Mouse (Mus musculus) midbrain, embryonic 15.5 days (tissue): ENCODE results near the gene Sh3kbp1. TPM values are rescaled to one million over a fixed set of nuclear protein-coding genes. Genes with fewer than 3 reads are reported as not detected.
A peak's percentile ranks its signal among the peaks of the same experiment; 100 is the strongest.

ENCODE experiments used
- ATAC-seq: fragments of 200-750 bp; cut with Nextera tagmentation; replicated peaks from 2 replicates; pipeline ENCODE4 v1.8.0; 2017; ENCODE audit warnings: moderate TSS enrichment
- H3K27ac ChIP-seq: fragments of 300-500 bp; sonication (generic); 2 replicates; pipeline ENCODE4 v1.5.1; 2015; ENCODE audit warnings: mild to moderate bottlenecking, inconsistent platforms
- H3K27me3 ChIP-seq: fragments of 300-500 bp; sonication (generic); replicated peaks from 2 replicates; pipeline ENCODE4 v1.6.1; 2015; ENCODE audit warnings: inconsistent platforms
- H3K36me3 ChIP-seq: fragments of 300-500 bp; sonication (generic); replicated peaks from 2 replicates; pipeline ENCODE4 v1.6.1; 2015; ENCODE audit warnings: inconsistent platforms
- H3K4me1 ChIP-seq: fragments of 300-500 bp; sonication (generic); 2 replicates; pipeline ENCODE4 v1.6.1; 2015; ENCODE audit warnings: inconsistent platforms
- H3K4me2 ChIP-seq: fragments of 300-500 bp; sonication (generic); 2 replicates; pipeline ENCODE4 v1.6.1; 2015; ENCODE audit warnings: inconsistent platforms, mild to moderate bottlenecking, moderate library complexity
- H3K4me3 ChIP-seq: fragments of 300-500 bp; sonication (generic); 2 replicates; pipeline ENCODE4 v1.5.1; 2015; ENCODE audit warnings: mild to moderate bottlenecking, inconsistent platforms
- H3K9ac ChIP-seq: fragments of 300-500 bp; sonication (generic); 2 replicates; pipeline ENCODE4 v1.6.1; 2015; ENCODE audit warnings: mild to moderate bottlenecking, inconsistent platforms
- H3K9me3 ChIP-seq: fragments of 300-500 bp; sonication (generic); 2 replicates; pipeline ENCODE4 v1.6.1; 2016; ENCODE audit warnings: inconsistent platforms
- WGBS: fragments of 180-500 bp; shearing (Covaris S2); methylation state at CpG from one replicate; pipeline ENCODE4 v1.1.7; 2015; ENCODE audit warnings: mixed read lengths; 5-methylcytosine and 5-hydroxymethylcytosine counted together
- polyA plus RNA-seq: library from polyadenylated mRNA; unstranded; fragments of >200 nt; fragmentation: Nextera tagmentation; extraction: Ambion mirVana; gene quantifications from 2 replicates; pipeline ENCODE4 v1.2.1, GENCODE M21; 2015

Gene Sh3kbp1
- polyA plus RNA-seq, 1 experiment from 2014 or later = 44.5 TPM

- 80% methylated on average over 2 of the region's 2 CpGs for WGBS
- Histone ChIP-seq H3K4me2 (no peak overlapping the region), H3K4me1 (no peaks in the 10 kb centered on the region), H3K27ac (no peak overlapping the region), H3K27me3 (no peaks in the 10 kb centered on the region; the same call in 1 of the 2 replicates), H3K9me3 (no peaks in the 10 kb centered on the region), H3K36me3 (no peaks in the 10 kb centered on the region), H3K9ac (no peak overlapping the region), H3K4me3 (no peak overlapping the region)
- no peak for ATAC-seq
These were observed 190.4 kb downstream of the Sh3kbp1 start for GRCm38 (mm10) chrX:159817508-159817907.

DNA sequence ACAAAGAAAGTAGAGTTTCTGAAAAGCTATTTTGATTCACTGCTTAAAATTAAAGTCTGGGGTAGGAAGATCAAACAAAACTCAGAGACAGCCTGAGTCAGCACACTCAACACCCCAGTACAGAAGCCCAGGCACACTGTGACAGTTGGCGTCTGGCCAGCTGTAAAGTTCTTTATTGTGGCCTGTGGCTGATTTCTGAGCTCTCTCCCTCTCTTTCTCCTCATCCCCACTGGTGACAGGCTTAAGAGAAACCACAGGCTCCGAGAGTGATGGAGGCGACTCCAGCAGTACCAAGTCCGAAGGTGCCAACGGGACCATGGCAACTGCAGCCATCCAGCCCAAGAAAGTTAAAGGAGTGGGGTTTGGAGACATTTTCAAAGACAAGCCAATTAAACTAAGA is 201.1 kb downstream of the Sh3kbp1 start:
- no peak overlapping the region for H3K9ac ChIP-seq
- H3K4me2 ChIP-seq = no peak overlapping the region
- no peaks in the 10 kb centered on the region for H3K36me3 ChIP-seq
- WGBS = 66% methylated on average over 5 of the region's 5 CpGs
- no peaks in the 10 kb centered on the region for H3K4me1 ChIP-seq
- peak; percentile 64; the same call in 1 of the 2 replicates for ATAC-seq
- H3K4me3 ChIP-seq = no peak overlapping the region
- no peak overlapping the region for H3K27ac ChIP-seq
- no peaks in the 10 kb centered on the region for H3K9me3 ChIP-seq
- H3K27me3 ChIP-seq = no peaks in the 10 kb centered on the region; the same call in 1 of the 2 replicates

DNA sequence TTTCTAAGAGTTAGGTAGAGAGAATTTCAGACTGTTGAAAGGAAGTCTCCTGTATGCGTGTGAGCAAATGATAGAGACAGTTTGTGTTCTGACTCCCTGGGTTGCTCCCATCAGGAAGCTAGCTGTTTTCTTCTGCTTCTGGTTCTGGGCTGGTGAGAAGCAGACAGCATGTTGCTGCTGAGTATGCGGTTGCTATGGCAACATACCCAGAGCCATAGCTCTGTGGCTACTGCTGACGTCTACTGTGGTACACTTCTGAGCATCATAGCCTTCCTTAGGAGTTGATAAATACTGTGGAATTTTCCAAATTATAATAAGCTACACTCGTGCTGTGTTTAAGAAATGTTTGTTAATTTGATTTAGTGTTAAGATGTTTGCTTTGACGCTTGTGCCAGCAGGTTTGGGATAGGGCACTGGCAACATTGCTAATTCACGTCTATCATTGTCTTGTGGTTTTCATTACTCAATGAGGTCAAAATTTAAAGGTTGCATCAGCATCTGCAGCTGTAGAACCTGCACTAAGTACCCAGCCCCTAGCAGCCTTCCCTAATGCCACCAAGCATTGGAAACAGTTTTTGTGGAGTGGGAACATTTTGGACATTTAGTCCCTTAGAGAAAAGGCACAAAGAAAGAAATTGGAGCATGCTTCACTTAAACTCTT is 202.2 kb downstream of the Sh3kbp1 start:
- Histone ChIP-seq H3K4me1 (no peaks in the 10 kb centered on the region), H3K4me3 (no peak overlapping the region), H3K27me3 (no peaks in the 10 kb centered on the region; the same call in 1 of the 2 replicates), H3K9ac (no peak overlapping the region), H3K36me3 (no peaks in the 10 kb centered on the region), H3K27ac (peak overlapping the region; percentile 34; the same call in 1 of the 2 replicates), H3K9me3 (no peaks in the 10 kb centered on the region), H3K4me2 (no peak overlapping the region)
- ATAC-seq = peak; percentile 94
- WGBS = 55% methylated on average over 6 of the region's 6 CpGs

DNA sequence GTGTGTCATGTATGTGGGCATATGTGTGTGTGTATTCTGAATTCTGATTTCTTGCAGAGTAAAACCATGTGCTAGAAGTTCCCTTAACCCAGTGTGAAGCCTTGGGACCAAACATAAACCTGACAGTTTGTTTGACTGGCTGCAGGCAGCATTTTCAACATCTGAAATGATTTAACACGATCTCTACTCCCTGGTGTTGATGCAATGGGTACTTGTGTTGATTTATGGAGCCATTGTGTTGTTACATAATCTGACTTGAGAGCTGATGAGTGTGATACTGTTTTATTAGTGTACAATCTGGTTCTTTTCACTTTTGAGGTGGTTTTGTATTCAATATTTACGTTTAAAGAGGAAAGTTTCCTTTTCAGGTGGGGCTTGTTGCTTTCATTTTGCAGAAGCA is 204.1 kb downstream of the Sh3kbp1 start:
- no peak for ATAC-seq
- H3K27ac ChIP-seq = no peak overlapping the region
- 67% methylated on average over 2 of the region's 2 CpGs for WGBS
- H3K4me1 ChIP-seq = no peaks in the 10 kb centered on the region
- H3K4me2 ChIP-seq = no peak overlapping the region
- no peaks in the 10 kb centered on the region; the same call in 1 of the 2 replicates for H3K27me3 ChIP-seq
- no peak overlapping the region for H3K9ac ChIP-seq
- H3K4me3 ChIP-seq = no peak overlapping the region
- H3K9me3 ChIP-seq = no peaks in the 10 kb centered on the region
- no peaks in the 10 kb centered on the region for H3K36me3 ChIP-seq

GRCm38 (mm10) chrX:159835239-159835638 is 208.2 kb downstream of the Sh3kbp1 start:
- ATAC-seq = no peak
- Histone ChIP-seq H3K9ac (no peak overlapping the region), H3K27ac (no peak overlapping the region), H3K36me3 (no peaks in the 10 kb centered on the region), H3K4me1 (no peaks in the 10 kb centered on the region), H3K4me3 (no peak overlapping the region), H3K4me2 (no peak overlapping the region), H3K27me3 (no peaks in the 10 kb centered on the region; the same call in 1 of the 2 replicates), H3K9me3 (no peaks in the 10 kb centered on the region)
- WGBS = 85% methylated on average over 4 of the region's 4 CpGs

DNA sequence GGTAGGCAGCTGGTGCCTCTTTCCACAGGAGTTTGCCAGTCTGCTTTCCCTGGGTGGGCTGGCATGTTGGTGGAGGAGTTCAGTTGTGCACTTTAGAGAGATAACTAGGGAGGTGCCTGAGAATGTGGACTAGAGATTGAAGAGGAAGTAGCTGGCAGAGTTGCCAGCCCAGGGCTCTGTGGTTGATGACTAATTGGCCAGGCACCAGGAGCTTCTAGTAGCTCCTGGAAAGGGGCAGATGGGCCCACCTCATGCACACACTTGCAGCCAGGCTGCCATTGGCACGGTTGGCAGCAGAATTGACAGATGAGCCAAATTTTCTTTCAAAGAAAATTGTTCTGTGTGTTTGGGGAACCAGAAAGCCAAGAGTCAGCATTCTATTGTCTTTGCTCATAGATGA is 210.3 kb downstream of the Sh3kbp1 start:
- ATAC-seq = no peak
- H3K9me3 ChIP-seq = no peaks in the 10 kb centered on the region
- WGBS = 70% methylated on average over 1 of the region's 1 CpGs
- no peak overlapping the region for H3K4me2 ChIP-seq
- H3K4me3 ChIP-seq = no peak overlapping the region
- H3K9ac ChIP-seq = no peak overlapping the region
- no peaks in the 10 kb centered on the region; the same call in 1 of the 2 replicates for H3K27me3 ChIP-seq
- no peaks in the 10 kb centered on the region for H3K36me3 ChIP-seq
- H3K4me1 ChIP-seq = no peaks in the 10 kb centered on the region
- H3K27ac ChIP-seq = no peak overlapping the region

DNA sequence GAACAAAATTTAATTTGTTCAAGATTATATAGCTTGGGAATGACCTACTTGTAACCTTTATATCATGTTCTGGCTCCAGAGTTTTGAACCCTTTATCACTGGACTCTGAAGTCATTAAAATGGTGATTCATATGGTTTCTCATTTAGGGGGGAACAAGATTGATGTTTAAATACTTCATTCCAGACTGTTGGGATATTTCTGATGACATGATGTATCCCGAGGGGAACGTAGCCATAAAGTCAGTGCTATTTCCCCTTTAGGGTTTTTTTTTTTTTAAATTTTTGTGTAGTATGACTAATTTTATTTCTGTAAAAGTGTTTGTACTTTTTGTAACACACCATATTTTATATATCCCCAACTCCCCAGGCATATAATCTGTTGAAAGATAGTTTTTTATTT is 212.7 kb downstream of the Sh3kbp1 start:
- H3K36me3 ChIP-seq = no peaks in the 10 kb centered on the region
- no peaks in the 10 kb centered on the region; the same call in 1 of the 2 replicates for H3K27me3 ChIP-seq
- ATAC-seq = no peak
- no peaks in the 10 kb centered on the region for H3K4me1 ChIP-seq
- H3K9ac ChIP-seq = no peak overlapping the region
- H3K4me2 ChIP-seq = no peak overlapping the region
- no peak overlapping the region for H3K27ac ChIP-seq
- WGBS = 87% methylated on average over 2 of the region's 2 CpGs
- no peaks in the 10 kb centered on the region for H3K9me3 ChIP-seq
- no peak overlapping the region for H3K4me3 ChIP-seq

GRCm38 (mm10) chrX:159840225-159840624 is 213.2 kb downstream of the Sh3kbp1 start:
- Histone ChIP-seq H3K27ac (no peak overlapping the region), H3K36me3 (no peaks in the 10 kb centered on the region), H3K4me3 (no peak overlapping the region), H3K4me2 (no peak overlapping the region), H3K27me3 (no peaks in the 10 kb centered on the region; the same call in 1 of the 2 replicates), H3K9me3 (no peaks in the 10 kb centered on the region), H3K9ac (no peak overlapping the region), H3K4me1 (no peaks in the 10 kb centered on the region)
- WGBS = 70% methylated on average over 7 of the region's 7 CpGs
- no peak for ATAC-seq

- 87% methylated on average over 8 of the region's 8 CpGs for WGBS
These were observed 223.7 kb downstream of the Sh3kbp1 start for GRCm38 (mm10) chrX:159850722-159851121.

GRCm38 (mm10) chrX:159856866-159857265 is 229.8 kb downstream of the Sh3kbp1 start:
- H3K4me3 ChIP-seq = no peak overlapping the region
- H3K27me3 ChIP-seq = no peaks in the 10 kb centered on the region; the same call in 1 of the 2 replicates
- H3K36me3 ChIP-seq = no peaks in the 10 kb centered on the region
- H3K4me2 ChIP-seq = no peak overlapping the region
- no peak overlapping the region for H3K27ac ChIP-seq
- H3K4me1 ChIP-seq = no peaks in the 10 kb centered on the region
- WGBS = 83% methylated on average over 1 of the region's 1 CpGs
- ATAC-seq = no peak
- no peaks in the 10 kb centered on the region for H3K9me3 ChIP-seq
- H3K9ac ChIP-seq = no peak overlapping the region

More at GRCm38 (mm10) chrX:159850722-159851121, 223.7 kb downstream of the Sh3kbp1 start:
- peaks cover 3% of the 10 kb centered on the region; the same call in 1 of the 2 replicates for H3K27me3 ChIP-seq
- H3K4me1 ChIP-seq = no peaks in the 10 kb centered on the region
- no peaks in the 10 kb centered on the region for H3K9me3 ChIP-seq
- ATAC-seq = no peak
- H3K27ac ChIP-seq = no peak overlapping the region
- H3K36me3 ChIP-seq = no peaks in the 10 kb centered on the region
- no peak overlapping the region for H3K4me2 ChIP-seq
- H3K9ac ChIP-seq = no peak overlapping the region
- H3K4me3 ChIP-seq = no peak overlapping the region

- no peak for ATAC-seq
- Histone ChIP-seq H3K4me3 (no peak overlapping the region), H3K27ac (no peak overlapping the region), H3K9me3 (no peaks in the 10 kb centered on the region), H3K27me3 (no peaks in the 10 kb centered on the region; the same call in 1 of the 2 replicates), H3K36me3 (no peaks in the 10 kb centered on the region), H3K4me2 (no peak overlapping the region), H3K4me1 (no peaks in the 10 kb centered on the region), H3K9ac (no peak overlapping the region)
- 74% methylated on average over 1 of the region's 1 CpGs for whole genome bisulfite sequencing
These were observed 231.1 kb downstream of the Sh3kbp1 start for GRCm38 (mm10) chrX:159858126-159858525.

- Histone ChIP-seq H3K36me3 (no peaks in the 10 kb centered on the region), H3K27me3 (no peaks in the 10 kb centered on the region; the same call in 1 of the 2 replicates), H3K4me3 (no peak overlapping the region), H3K9me3 (no peaks in the 10 kb centered on the region), H3K9ac (no peak overlapping the region), H3K27ac (no peak overlapping the region), H3K4me2 (no peak overlapping the region), H3K4me1 (no peaks in the 10 kb centered on the region)
- ATAC-seq = no peak
- WGBS = 77% methylated on average over 3 of the region's 3 CpGs
These were observed 233.9 kb downstream of the Sh3kbp1 start for GRCm38 (mm10) chrX:159860841-159861530.
